Mouse (Mus musculus) liver, embryonic 13.5 days (tissue): Measurements from ENCODE around the gene Hexb. TPM values are rescaled to one million over a fixed set of nuclear protein-coding genes. Genes with fewer than 3 reads are reported as not detected.
"Not testable (repeated sequence)": the region's sequence is repeated elsewhere in the genome, so short reads cannot be mapped to it uniquely, and the experiment has no call there.

Experiments
- ATAC-seq: fragments of 200-750 bp; cut with Nextera tagmentation; 2 replicates; pipeline ENCODE4 v1.8.0; 2017; ENCODE audit warnings: low read depth, mild to moderate bottlenecking, moderate number of reproducible peaks, moderate library complexity
- DNase-seq: peaks from one replicate; pipeline ENCODE4 v3.0.0; 2022
- H3K27ac ChIP-seq: fragments of 300-500 bp; sonication (generic); 2 replicates; pipeline ENCODE4 v1.5.1; 2015; ENCODE audit warnings: moderate library complexity, mild to moderate bottlenecking, inconsistent platforms
- H3K27me3 ChIP-seq: fragments of 300-500 bp; sonication (generic); 2 replicates; pipeline ENCODE4 v1.6.1; 2015; ENCODE audit warnings: mild to moderate bottlenecking, inconsistent platforms
- H3K36me3 ChIP-seq: fragments of 300-500 bp; sonication (generic); 2 replicates; pipeline ENCODE4 v1.6.1; 2015; ENCODE audit warnings: mild to moderate bottlenecking, inconsistent platforms
- H3K4me1 ChIP-seq: fragments of 300-500 bp; sonication (generic); replicated peaks from 2 replicates; pipeline ENCODE4 v1.6.1; 2015; ENCODE audit warnings: inconsistent platforms
- H3K4me2 ChIP-seq: fragments of 300-500 bp; sonication (generic); 2 replicates; pipeline ENCODE4 v1.6.1; 2015; ENCODE audit warnings: inconsistent platforms, mild to moderate bottlenecking, moderate library complexity
- H3K4me3 ChIP-seq: fragments of 300-500 bp; sonication (generic); replicated peaks from 2 replicates; pipeline ENCODE4 v1.5.1; 2015; ENCODE audit warnings: mild to moderate bottlenecking, inconsistent platforms
- H3K9ac ChIP-seq: fragments of 300-500 bp; sonication (generic); 2 replicates; pipeline ENCODE4 v1.6.1; 2015; ENCODE audit warnings: mild to moderate bottlenecking, inconsistent platforms
- H3K9me3 ChIP-seq: fragments of 300-500 bp; sonication (generic); replicated peaks from 2 replicates; pipeline ENCODE4 v1.6.1; 2016; ENCODE audit warnings: inconsistent platforms
- WGBS: fragments of 180-500 bp; shearing (Covaris S2); methylation state at CpG from one replicate; pipeline ENCODE4 v1.1.7; 2015; ENCODE audit not compliant: insufficient replicate concordance; 5-methylcytosine and 5-hydroxymethylcytosine counted together
- polyA plus RNA-seq: library from polyadenylated mRNA; unstranded; fragments of >200 nt; fragmentation: Nextera tagmentation; extraction: Ambion mirVana; gene quantifications from 2 replicates; pipeline ENCODE4 v1.2.1, GENCODE M21; 2015

The Hexb gene
- polyA plus RNA-seq, 1 experiment from 2014 or later = 16.0 TPM

- ATAC-seq (no peak), DNase-seq (no peak)
- H3K9me3 ChIP-seq = no peaks in the 10 kb centered on the region
- H3K4me3 ChIP-seq = no peak overlapping the region
- peaks cover 67% of the 10 kb centered on the region for H3K36me3 ChIP-seq
- H3K4me1 ChIP-seq = no peaks in the 10 kb centered on the region
- H3K9ac ChIP-seq = no peak overlapping the region
- no peak overlapping the region for H3K27ac ChIP-seq
- WGBS = 79% methylated on average over 7 of the region's 7 CpGs
- H3K4me2 ChIP-seq = no peak overlapping the region
- no peaks in the 10 kb centered on the region for H3K27me3 ChIP-seq
Observed at GRCm38 (mm10) chr13:97178943-97179342, 19.2 kb downstream of the Hexb start.

- 79% methylated on average over 5 of the region's 5 CpGs for WGBS
- no peaks in the 10 kb centered on the region for H3K4me1 ChIP-seq
- no peak for ATAC-seq
- no peak overlapping the region for H3K4me3 ChIP-seq
- H3K27me3 ChIP-seq = no peaks in the 10 kb centered on the region
- no peaks in the 10 kb centered on the region for H3K9me3 ChIP-seq
- no peak overlapping the region for H3K9ac ChIP-seq
- no peak overlapping the region for H3K4me2 ChIP-seq
- no peak overlapping the region for H3K27ac ChIP-seq
- H3K36me3 ChIP-seq = peaks cover 83% of the 10 kb centered on the region
- no peak for DNase-seq
Observed at GRCm38 (mm10) chr13:97176731-97177130, 21.4 kb downstream of the Hexb start.

GRCm38 (mm10) chr13:97175520-97176264, 22.5 kb downstream of the Hexb start:
- Histone ChIP-seq H3K9ac (no peak overlapping the region), H3K9me3 (no peaks in the 10 kb centered on the region), H3K4me2 (no peak overlapping the region), H3K4me1 (no peaks in the 10 kb centered on the region), H3K27me3 (no peaks in the 10 kb centered on the region), H3K36me3 (peaks cover 89% of the 10 kb centered on the region), H3K27ac (no peak overlapping the region), H3K4me3 (no peak overlapping the region)
- DNase-seq (no peak), ATAC-seq (no peak)
- 76% methylated on average over 10 of the region's 10 CpGs for WGBS

DNA sequence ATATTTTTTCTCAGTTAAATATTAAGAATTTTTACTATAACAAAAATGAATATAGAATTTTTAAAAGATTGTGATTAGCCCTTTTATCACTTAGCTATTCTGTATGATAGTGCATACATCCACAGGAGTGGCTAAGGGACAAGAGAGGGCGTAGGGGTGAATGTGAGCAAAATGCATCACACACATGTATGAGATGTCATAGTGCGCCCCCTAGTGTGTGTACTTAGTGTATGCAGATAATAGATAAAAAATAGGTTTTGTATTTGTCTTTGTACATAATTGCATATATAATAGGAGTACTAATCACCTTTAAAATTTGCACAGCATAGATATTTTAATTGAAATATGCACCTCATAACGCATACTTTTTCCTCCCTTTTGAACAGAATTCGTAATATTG, 52.3 kb downstream of the Hexb start:
- 55% methylated on average over 4 of the region's 4 CpGs for WGBS

GRCm38 (mm10) chr13:97142321-97142720, 55.8 kb downstream of the Hexb start:
- ATAC-seq (no peak), DNase-seq (no peak)
- Histone ChIP-seq H3K27ac (no peak overlapping the region), H3K36me3 (peaks cover 28% of the 10 kb centered on the region), H3K4me2 (no peak overlapping the region), H3K27me3 (no peaks in the 10 kb centered on the region), H3K4me3 (no peak overlapping the region), H3K4me1 (peaks cover 10% of the 10 kb centered on the region), H3K9ac (no peak overlapping the region), H3K9me3 (no peaks in the 10 kb centered on the region)
- WGBS = 77% methylated on average over 7 of the region's 7 CpGs

More for the DNA sequence above, 52.3 kb downstream of the Hexb start:
- Histone ChIP-seq H3K4me3 (no peak overlapping the region), H3K4me2 (no peak overlapping the region), H3K27ac (no peak overlapping the region), H3K27me3 (no peaks in the 10 kb centered on the region), H3K4me1 (no peaks in the 10 kb centered on the region; the same call in 1 of the 2 replicates), H3K9ac (no peak overlapping the region), H3K9me3 (no peaks in the 10 kb centered on the region), H3K36me3 (peaks cover 56% of the 10 kb centered on the region)
- DNase-seq (peak; percentile 32), ATAC-seq (no peak; the same call in 1 of the 2 replicates)

GRCm38 (mm10) chr13:97138404-97138931, 59.7 kb downstream of the Hexb start:
- 18% methylated on average over 8 of the region's 8 CpGs for WGBS
- not testable (repeated sequence) for H3K9me3 ChIP-seq, DNase-seq, H3K27me3 ChIP-seq, ATAC-seq
- H3K4me2 ChIP-seq = peak overlapping the region; percentile 68
- H3K27ac ChIP-seq = peak overlapping the region; percentile 83
- H3K4me1 ChIP-seq = peaks cover 16% of the 10 kb centered on the region
- peaks cover 33% of the 10 kb centered on the region for H3K36me3 ChIP-seq
- H3K4me3 ChIP-seq = peak overlapping the region; percentile 76
- peak overlapping the region; percentile 85 for H3K9ac ChIP-seq

GRCm38 (mm10) chr13:97137466-97138400, 60.4 kb downstream of the Hexb start, which contains the start of the genes Gfm2 and Nsa2:
Gfm2 (plus strand) TSS chr13:97137937.
Nsa2 (minus strand) TSS chr13:97137937.
- H3K27ac ChIP-seq = peak within 1 kb of the TSS; percentile 83
- H3K9me3 ChIP-seq = no peaks in the 10 kb centered on the region
- WGBS = under 1% methylated on average over 57 of the region's 57 CpGs
- DNase-seq (peak; percentile 88), ATAC-seq (peak; percentile 99)
- H3K9ac ChIP-seq = peak within 1 kb of the TSS; percentile 85
- peak within 1 kb of the TSS; percentile 68 for H3K4me2 ChIP-seq
- peaks cover 33% of the 10 kb centered on the region for H3K36me3 ChIP-seq
- peaks cover 16% of the 10 kb centered on the region for H3K4me1 ChIP-seq
- H3K4me3 ChIP-seq = peak within 1 kb of the TSS; percentile 76
- no peaks in the 10 kb centered on the region for H3K27me3 ChIP-seq

DNA sequence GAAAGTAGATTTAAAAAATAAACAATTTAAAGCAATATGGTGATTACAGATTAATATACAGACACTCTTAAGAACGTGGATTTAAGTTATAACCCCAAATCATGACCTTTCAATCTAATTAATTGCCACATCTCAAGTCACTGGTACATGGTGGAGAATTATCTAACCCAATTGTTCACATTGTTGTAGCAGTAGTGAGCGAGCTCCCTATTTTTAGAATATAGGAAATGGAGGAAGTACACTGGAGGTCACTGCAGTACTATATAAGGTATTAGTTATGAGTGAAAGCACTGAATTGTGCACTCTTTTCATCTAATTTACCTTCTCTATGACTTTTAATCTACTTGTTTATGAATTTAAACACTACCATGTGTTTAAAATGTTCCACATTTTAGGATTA, 67.7 kb downstream of the Hexb start:
- H3K4me3 ChIP-seq, H3K9ac ChIP-seq, H3K27ac ChIP-seq, H3K27me3 ChIP-seq, H3K4me2 ChIP-seq, ATAC-seq, H3K4me1 ChIP-seq, H3K9me3 ChIP-seq, DNase-seq: not testable (repeated sequence)
- peaks cover 42% of the 10 kb centered on the region for H3K36me3 ChIP-seq
- no CpG with 5 or more reads among the region's 2 CpGs for WGBS

- H3K27ac ChIP-seq, ATAC-seq, H3K9me3 ChIP-seq, H3K9ac ChIP-seq, H3K27me3 ChIP-seq, H3K4me2 ChIP-seq, H3K4me1 ChIP-seq, DNase-seq, H3K4me3 ChIP-seq: not testable (repeated sequence)
- H3K36me3 ChIP-seq = peaks cover 34% of the 10 kb centered on the region
- WGBS = 73% methylated on average over 4 of the region's 4 CpGs
Observed at GRCm38 (mm10) chr13:97129654-97130053, 68.5 kb downstream of the Hexb start.
